Comparison of ENCODE assay signal across 29 mouse cellular contexts in the genomic region with DNA sequence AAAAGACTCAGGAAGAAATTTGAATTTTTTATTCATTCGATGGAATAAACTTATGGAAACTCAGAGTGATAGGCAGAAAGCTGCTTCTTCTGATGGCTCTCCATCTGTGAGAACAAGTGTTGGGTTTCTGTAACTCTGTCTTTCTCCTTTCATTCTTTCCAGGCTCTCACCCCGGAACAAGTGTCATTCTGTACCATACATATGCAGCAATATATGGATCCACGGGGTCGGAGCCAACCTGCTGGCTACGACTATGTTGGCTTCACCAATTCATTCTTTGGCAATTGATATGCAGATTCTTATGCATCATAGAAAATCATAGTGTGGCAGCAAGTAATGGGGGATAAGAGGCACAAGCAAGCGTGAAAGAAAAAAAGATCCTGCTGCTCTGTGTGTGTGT. TPM values are rescaled to one million over a fixed set of nuclear protein-coding genes. Genes with fewer than 3 reads are reported as not detected.
A peak's percentile ranks its signal among the peaks of the same experiment; 100 is the strongest.
DNase-seq lines count a peak whose midpoint lies in the region; ATAC-seq and TF ChIP-seq lines count a peak whose summit lies in the region.
"Had no signal": no experiment of that assay in that cellular context is flagged by ENCODE, and none has a peak within 500 bp of the region (broad histone marks: within the 10 kb centered on the region; RNA-seq: fewer than 3 reads in every experiment).

No protein-coding gene starts in this region.

- no peak overlapping the region for H3K27ac ChIP-seq in heart, embryonic 12.5 days (ENCODE audit: poor library complexity, severe bottlenecking)
- no peak overlapping the region for H3K27ac ChIP-seq in forebrain, embryonic 14.5 days (ENCODE audit: low read depth, low read length)
- H3K27ac ChIP-seq in forebrain, postnatal 0 days (ENCODE audit: low read depth, low read length): no peak overlapping the region
- H3K27ac ChIP-seq in kidney, embryonic 15.5 days: no peak overlapping the region
- H3K27ac ChIP-seq: heart, adult 2 months; heart, embryonic 10.5 days; hindbrain, embryonic 12.5 days; hindbrain, embryonic 15.5 days had no signal

- no peaks in the 10 kb centered on the region for H3K27me3 ChIP-seq in heart, embryonic 12.5 days (replicated peaks)
- no peaks in the 10 kb centered on the region for H3K27me3 ChIP-seq in forebrain, embryonic 14.5 days (replicated peaks; ENCODE audit: control insufficient read depth, insufficient read depth, low read length)
- H3K27me3 ChIP-seq in forebrain, postnatal 0 days (ENCODE audit: insufficient read depth, low read length): no peaks in the 10 kb centered on the region
- H3K27me3 ChIP-seq in kidney, embryonic 15.5 days: no peaks in the 10 kb centered on the region
- H3K27me3 ChIP-seq: hindbrain, embryonic 12.5 days; hindbrain, embryonic 15.5 days had no signal

- no peak overlapping the region for H3K9ac ChIP-seq in heart, embryonic 12.5 days
- no peak overlapping the region for H3K9ac ChIP-seq in forebrain, embryonic 14.5 days (ENCODE audit: low read length)
- H3K9ac ChIP-seq in forebrain, postnatal 0 days: no peak overlapping the region
- no peak overlapping the region for H3K9ac ChIP-seq in kidney, embryonic 15.5 days
- H3K9ac ChIP-seq: hindbrain, embryonic 12.5 days; hindbrain, embryonic 15.5 days had no signal

- peak; percentile 22 for DNase-seq in heart, adult 11 months
- peak; percentile 1 for DNase-seq in forebrain, embryonic 14.5 days (ENCODE audit: low spot score)
- DNase-seq in forebrain, postnatal 0 days: peak; percentile 33
- no peak for DNase-seq in layer of hippocampus, postnatal 36 days
- DNase-seq: adrenal gland, adult 2 months; adrenal gland, postnatal 14 days; cerebellum, adult 18-20 months; cerebellum, adult 9-10 months; cerebellum, postnatal 14 days; gastrocnemius, postnatal 25 days; heart, adult 2 months had no signal

- WGBS in heart, embryonic 12.5 days: 90% methylated on average over 6 of the region's 6 CpGs
- WGBS in forebrain, embryonic 14.5 days: 77% methylated on average over 6 of the region's 6 CpGs
- 60% methylated on average over 6 of the region's 6 CpGs for WGBS in forebrain, postnatal 0 days
- 90% methylated on average over 6 of the region's 6 CpGs for WGBS in kidney, embryonic 15.5 days

- no peaks in the 10 kb centered on the region for H3K9me3 ChIP-seq in heart, embryonic 12.5 days (replicated peaks)
- H3K9me3 ChIP-seq in forebrain, embryonic 14.5 days (replicated peaks; ENCODE audit: control insufficient read depth, low read length): no peaks in the 10 kb centered on the region
- no peaks in the 10 kb centered on the region for H3K9me3 ChIP-seq in forebrain, postnatal 0 days (ENCODE audit: low read length)
- H3K9me3 ChIP-seq in kidney, embryonic 15.5 days (replicated peaks): no peaks in the 10 kb centered on the region
- H3K9me3 ChIP-seq: heart, embryonic 10.5 days; hindbrain, embryonic 12.5 days; hindbrain, embryonic 15.5 days had no signal

- H3K4me2 ChIP-seq in heart, embryonic 12.5 days: no peak overlapping the region
- no peak overlapping the region for H3K4me2 ChIP-seq in forebrain, embryonic 14.5 days (ENCODE audit: low read length)
- H3K4me2 ChIP-seq in forebrain, postnatal 0 days (ENCODE audit: low read depth): no peak overlapping the region
- H3K4me2 ChIP-seq in kidney, embryonic 15.5 days: no peak overlapping the region
- H3K4me2 ChIP-seq: hindbrain, embryonic 12.5 days; hindbrain, embryonic 15.5 days had no signal

- ATAC-seq in heart, embryonic 12.5 days (ENCODE audit: insufficient number of reproducible peaks, low FRiP score): no peak
- no peak for ATAC-seq in forebrain, embryonic 14.5 days
- peak; percentile 27; the same call in 1 of the 2 replicates for ATAC-seq in forebrain, postnatal 0 days
- no peak for ATAC-seq in kidney, embryonic 15.5 days (replicated peaks; ENCODE audit: low FRiP score)
- ATAC-seq: CD4-positive, CD25-positive, alpha-beta regulatory T cell, adult 4 months; intestine, postnatal 0 days had no signal

- no peaks in the 10 kb centered on the region for H3K4me1 ChIP-seq in heart, embryonic 12.5 days (replicated peaks)
- H3K4me1 ChIP-seq in forebrain, embryonic 14.5 days (ENCODE audit: control insufficient read depth, insufficient read depth, low read length): no peaks in the 10 kb centered on the region
- no peaks in the 10 kb centered on the region for H3K4me1 ChIP-seq in forebrain, postnatal 0 days (ENCODE audit: insufficient read depth)
- H3K4me1 ChIP-seq in kidney, embryonic 15.5 days: no peaks in the 10 kb centered on the region
- H3K4me1 ChIP-seq: heart, embryonic 10.5 days; hindbrain, embryonic 12.5 days; hindbrain, embryonic 15.5 days had no signal

- H3K36me3 ChIP-seq in heart, embryonic 12.5 days: no peaks in the 10 kb centered on the region
- H3K36me3 ChIP-seq in forebrain, embryonic 14.5 days (ENCODE audit: control insufficient read depth, insufficient read depth, low read length): no peaks in the 10 kb centered on the region
- H3K36me3 ChIP-seq in forebrain, postnatal 0 days (ENCODE audit: insufficient read depth): no peaks in the 10 kb centered on the region
- H3K36me3 ChIP-seq in kidney, embryonic 15.5 days: no peaks in the 10 kb centered on the region
- H3K36me3 ChIP-seq: heart, embryonic 10.5 days; hindbrain, embryonic 12.5 days; hindbrain, embryonic 15.5 days had no signal

- H3K4me3 ChIP-seq in heart, embryonic 12.5 days: no peak overlapping the region
- no peak overlapping the region for H3K4me3 ChIP-seq in forebrain, embryonic 14.5 days (ENCODE audit: low read depth, low read length)
- H3K4me3 ChIP-seq in forebrain, postnatal 0 days (ENCODE audit: low read depth, low read length): no peak overlapping the region
- no peak overlapping the region for H3K4me3 ChIP-seq in kidney, embryonic 15.5 days (replicated peaks)
- H3K4me3 ChIP-seq: heart, adult 2 months; heart, embryonic 10.5 days; hindbrain, embryonic 12.5 days; hindbrain, embryonic 15.5 days had no signal

- no peak for TF ChIP-seq CTCF in forebrain, postnatal 0 days (IDR thresholded peaks at IDR 0.05; ENCODE audit: low read depth)

RNA-seq across cellular contexts. Expression of a gene that starts 4.7 kb away (rescaled TPM):
- not detected in 2 replicates for polyA plus RNA-seq in heart, embryonic 12.5 days (2016; fragmentation: Nextera tagmentation; extraction: Ambion mirVana)
- polyA plus RNA-seq in forebrain, embryonic 14.5 days (2014; fragmentation: Nextera tagmentation; extraction: Ambion mirVana): not detected in 2 replicates
- not detected in 2 replicates for total RNA-seq in forebrain, postnatal 0 days (2014; rRNA removed)
- not detected in 2 replicates for polyA plus RNA-seq in forebrain, postnatal 0 days (2015; fragmentation: Nextera tagmentation; extraction: Ambion mirVana)
- not detected for total RNA-seq in layer of hippocampus, postnatal 36 days (2021)
- polyA plus RNA-seq in kidney, embryonic 15.5 days (2015; fragmentation: Nextera tagmentation; extraction: Ambion mirVana): not detected in 2 replicates
- total RNA-seq: adrenal gland, adult 2 months; adrenal gland, postnatal 14 days; adrenal gland, postnatal 4 days; gastrocnemius, adult 8-10 months; gastrocnemius, postnatal 25 days; heart, adult 2 months; heart, postnatal 25 days; hematopoietic stem cell, adult 5-6 weeks; MEL had no signal
- polyA plus RNA-seq: adrenal gland, adult 2 months; C2C12; CD4-positive, CD25-positive, alpha-beta regulatory T cell, adult 4 months; embryonic facial prominence, embryonic 11.5 days; gonadal fat pad, adult 2 months; heart, adult 2 months; heart, embryonic 10.5 days; heart, embryonic 14.5 days; heart, postnatal 0 days; hindbrain, embryonic 12.5 days; hindbrain, embryonic 15.5 days; intestine, embryonic 14.5 days; intestine, postnatal 0 days had no signal

Comparison
In these comparisons a context has a peak if more than half of its experiments do, and no peak if none do; other contexts are left out.
1. DNase-seq: peak in heart, adult 11 months (single experiment), forebrain, embryonic 14.5 days (single experiment) and forebrain, postnatal 0 days (single experiment); none in layer of hippocampus, postnatal 36 days (0 of 2).